Mouse (Mus musculus) midbrain, embryonic 10.5 days (tissue): Measurements from ENCODE around the gene Slc7a1. TPM values are rescaled to one million over a fixed set of nuclear protein-coding genes. Genes with fewer than 3 reads are reported as not detected.

Experiments used
- DNase-seq: peaks from one replicate; pipeline ENCODE4 v3.0.0-alpha.2; 2017; ENCODE audit warnings: low spot score
- H3K27ac ChIP-seq: fragments of 300-500 bp; sonication (generic); replicated peaks from 2 replicates; pipeline ENCODE4 v1.5.1; 2016; ENCODE audit warnings: mild to moderate bottlenecking
- H3K27me3 ChIP-seq: fragments of 300-500 bp; sonication (generic); 2 replicates; pipeline ENCODE4 v1.6.1; 2016; ENCODE audit warnings: low read depth, mild to moderate bottlenecking; ENCODE audit not compliant: poor library complexity, severe bottlenecking
- H3K36me3 ChIP-seq: fragments of 300-500 bp; sonication (generic); 2 replicates; pipeline ENCODE4 v1.6.1; 2016; ENCODE audit warnings: mild to moderate bottlenecking, moderate library complexity
- H3K4me1 ChIP-seq: fragments of 300-500 bp; sonication (generic); 2 replicates; pipeline ENCODE4 v1.6.1; 2016
- H3K4me3 ChIP-seq: fragments of 300-500 bp; sonication (generic); 2 replicates; pipeline ENCODE4 v1.5.1; 2016; ENCODE audit warnings: mild to moderate bottlenecking, moderate library complexity
- H3K9me3 ChIP-seq: fragments of 300-500 bp; sonication (generic); replicated peaks from 2 replicates; pipeline ENCODE4 v1.6.1; 2016; ENCODE audit warnings: mild to moderate bottlenecking
- WGBS: fragments of 180-500 bp; shearing (Covaris S2); methylation state at CpG from one replicate; pipeline ENCODE4 v1.1.7; 2016; 5-methylcytosine and 5-hydroxymethylcytosine counted together
- polyA plus RNA-seq: library from polyadenylated mRNA; unstranded; fragments of >200 nt; fragmentation: Nextera tagmentation; extraction: Ambion mirVana; gene quantifications from 2 replicates; pipeline ENCODE4 v1.2.1, GENCODE M21; 2016

Gene Slc7a1
- polyA plus RNA-seq, 1 experiment from 2014 or later: 12.8 TPM

- Histone ChIP-seq H3K36me3 (peaks cover 18% of the 10 kb centered on the region), H3K4me1 (no peaks in the 10 kb centered on the region), H3K27ac (no peak overlapping the region), H3K9me3 (peaks cover 4% of the 10 kb centered on the region; the same call in 1 of the 2 replicates), H3K4me3 (no peak overlapping the region), H3K27me3 (no peaks in the 10 kb centered on the region)
- no peak for DNase-seq
- WGBS: 93% methylated on average over 18 of the region's 18 CpGs
These were observed 11.3 kb downstream of the Slc7a1 start for GRCm38 (mm10) chr5:148388251-148389006.

- H3K27ac ChIP-seq: no peak overlapping the region
- H3K27me3 ChIP-seq: no peaks in the 10 kb centered on the region
- H3K9me3 ChIP-seq: peaks cover 4% of the 10 kb centered on the region; the same call in 1 of the 2 replicates
- H3K4me3 ChIP-seq: no peak overlapping the region
- no peak for DNase-seq
- H3K36me3 ChIP-seq: peaks cover 15% of the 10 kb centered on the region
- no peaks in the 10 kb centered on the region for H3K4me1 ChIP-seq
- 94% methylated on average over 2 of the region's 2 CpGs for WGBS
These were observed 11.9 kb downstream of the Slc7a1 start for GRCm38 (mm10) chr5:148387820-148388219.

DNA sequence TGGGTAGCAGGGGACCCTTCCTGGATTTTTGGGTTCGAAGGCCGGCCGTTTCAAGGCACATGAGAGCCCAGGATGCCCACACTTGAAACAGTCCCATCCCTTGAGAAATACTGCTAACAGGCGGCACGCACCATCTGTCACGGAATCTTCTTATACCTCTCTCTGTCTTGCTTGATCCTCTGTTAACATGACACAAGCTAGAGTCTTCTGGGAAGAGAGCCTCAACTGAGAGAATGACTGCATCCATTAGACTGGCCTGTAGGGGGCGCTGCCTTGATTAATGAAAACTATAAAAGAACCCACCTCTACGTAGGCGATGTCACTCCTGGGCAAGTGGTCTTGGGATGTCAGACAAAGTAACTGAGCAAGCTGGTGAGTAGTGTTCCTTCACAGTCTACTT, 13.2 kb downstream of the Slc7a1 start:
- Histone ChIP-seq H3K27ac (no peak overlapping the region), H3K36me3 (peaks cover 21% of the 10 kb centered on the region), H3K27me3 (no peaks in the 10 kb centered on the region), H3K9me3 (peaks cover 4% of the 10 kb centered on the region; the same call in 1 of the 2 replicates), H3K4me1 (no peaks in the 10 kb centered on the region), H3K4me3 (no peak overlapping the region)
- 88% methylated on average over 9 of the region's 9 CpGs for WGBS
- no peak for DNase-seq

GRCm38 (mm10) chr5:148384501-148385055, 15.1 kb downstream of the Slc7a1 start:
- 94% methylated on average over 9 of the region's 9 CpGs for WGBS
- no peaks in the 10 kb centered on the region for H3K27me3 ChIP-seq
- peaks cover 4% of the 10 kb centered on the region; the same call in 1 of the 2 replicates for H3K9me3 ChIP-seq
- DNase-seq: no peak
- no peaks in the 10 kb centered on the region for H3K4me1 ChIP-seq
- no peak overlapping the region for H3K27ac ChIP-seq
- no peak overlapping the region for H3K4me3 ChIP-seq
- peaks cover 19% of the 10 kb centered on the region for H3K36me3 ChIP-seq

DNA sequence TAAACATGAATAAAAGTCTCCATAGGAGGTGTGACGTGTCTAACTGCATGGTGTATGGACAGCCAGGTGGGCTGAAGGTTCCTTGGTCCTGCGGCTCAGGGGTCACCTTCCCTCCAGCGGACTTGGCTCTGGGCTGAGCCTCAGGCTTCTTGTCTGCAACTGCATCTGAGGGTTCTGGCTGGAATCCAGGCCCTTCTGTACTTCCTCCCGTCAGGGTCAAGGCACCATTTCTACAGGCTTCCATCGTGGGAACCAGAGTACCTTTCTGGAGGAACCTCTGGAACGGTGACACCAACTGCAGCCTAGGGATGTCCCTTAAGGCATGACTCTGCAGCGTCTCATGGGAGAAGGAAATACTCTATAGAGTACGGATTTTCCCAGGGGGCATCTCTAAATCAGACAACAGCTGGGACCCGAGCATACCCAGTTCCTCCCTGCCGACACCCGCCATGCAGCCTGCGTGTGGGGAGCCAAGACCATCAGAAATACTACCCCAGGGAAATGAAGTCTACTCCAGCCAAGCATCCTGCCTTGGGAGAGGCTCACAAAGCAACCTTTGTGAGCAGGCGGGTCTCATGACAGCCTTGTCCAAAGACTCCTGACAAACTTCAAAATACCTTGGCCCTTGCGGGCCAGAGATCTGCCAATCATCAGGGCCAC, 15.7 kb downstream of the Slc7a1 start:
- 88% methylated on average over 14 of the region's 14 CpGs for WGBS
- DNase-seq: no peak
- no peaks in the 10 kb centered on the region for H3K27me3 ChIP-seq
- H3K9me3 ChIP-seq: peaks cover 4% of the 10 kb centered on the region; the same call in 1 of the 2 replicates
- no peak overlapping the region for H3K27ac ChIP-seq
- H3K4me1 ChIP-seq: no peaks in the 10 kb centered on the region
- no peak overlapping the region for H3K4me3 ChIP-seq
- H3K36me3 ChIP-seq: peaks cover 18% of the 10 kb centered on the region

GRCm38 (mm10) chr5:148381083-148381482, 18.6 kb downstream of the Slc7a1 start:
- H3K4me1 ChIP-seq: no peaks in the 10 kb centered on the region
- peaks cover 14% of the 10 kb centered on the region for H3K36me3 ChIP-seq
- H3K27ac ChIP-seq: no peak overlapping the region
- H3K9me3 ChIP-seq: peaks cover 5% of the 10 kb centered on the region; the same call in 1 of the 2 replicates
- no peak overlapping the region for H3K4me3 ChIP-seq
- 82% methylated on average over 8 of the region's 8 CpGs for whole genome bisulfite sequencing
- no peak for DNase-seq
- no peaks in the 10 kb centered on the region for H3K27me3 ChIP-seq

- Histone ChIP-seq H3K27me3 (no peaks in the 10 kb centered on the region), H3K9me3 (peaks cover 6% of the 10 kb centered on the region; the same call in 1 of the 2 replicates), H3K4me1 (no peaks in the 10 kb centered on the region), H3K4me3 (no peak overlapping the region), H3K27ac (no peak overlapping the region), H3K36me3 (peaks cover 19% of the 10 kb centered on the region)
- 99% methylated on average over 6 of the region's 6 CpGs for WGBS
- no peak for DNase-seq
These were observed 19.5 kb downstream of the Slc7a1 start for GRCm38 (mm10) chr5:148380246-148380504.

DNA sequence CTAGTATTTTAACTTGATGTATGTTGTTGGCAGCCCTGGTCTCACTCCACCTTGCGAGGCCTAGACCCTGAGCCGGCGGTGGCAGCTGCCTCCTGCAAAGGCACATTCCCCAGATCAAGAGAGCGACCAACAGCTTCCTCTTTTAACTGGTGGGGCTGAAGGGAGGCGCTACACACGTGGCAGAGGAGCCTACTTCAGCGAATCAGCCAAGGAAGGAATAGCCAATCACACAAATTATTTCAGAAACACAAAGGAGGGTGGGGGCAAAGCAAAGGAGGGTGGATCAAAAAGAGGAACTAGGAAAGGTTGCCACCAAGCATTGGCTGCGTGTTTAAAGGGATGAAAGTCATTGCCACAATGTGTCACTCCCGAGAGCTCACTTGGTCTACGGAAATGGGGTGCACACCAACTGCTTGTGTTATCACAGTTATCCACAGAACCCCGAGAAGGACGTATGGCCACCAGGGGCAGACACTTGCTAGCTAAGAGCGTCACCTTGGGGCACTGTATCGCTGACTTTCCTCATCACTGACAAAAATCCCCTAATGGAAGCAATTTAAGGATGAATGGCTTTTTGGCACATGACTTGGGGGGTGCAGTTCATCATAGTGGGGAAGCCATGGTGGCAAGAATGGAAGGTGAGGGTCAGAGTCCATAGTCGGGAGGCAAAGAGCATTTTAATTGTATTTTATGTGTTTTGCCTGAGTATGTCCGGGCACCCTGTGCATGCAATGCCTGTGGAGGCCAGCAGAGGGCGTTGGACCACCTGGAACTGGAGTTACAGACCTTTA, 20.1 kb downstream of the Slc7a1 start:
- no peak for DNase-seq
- Histone ChIP-seq H3K4me3 (no peak overlapping the region), H3K36me3 (peaks cover 19% of the 10 kb centered on the region), H3K27me3 (no peaks in the 10 kb centered on the region), H3K9me3 (peaks cover 6% of the 10 kb centered on the region; the same call in 1 of the 2 replicates), H3K4me1 (no peaks in the 10 kb centered on the region), H3K27ac (no peak overlapping the region)
- 89% methylated on average over 17 of the region's 17 CpGs for WGBS

DNA sequence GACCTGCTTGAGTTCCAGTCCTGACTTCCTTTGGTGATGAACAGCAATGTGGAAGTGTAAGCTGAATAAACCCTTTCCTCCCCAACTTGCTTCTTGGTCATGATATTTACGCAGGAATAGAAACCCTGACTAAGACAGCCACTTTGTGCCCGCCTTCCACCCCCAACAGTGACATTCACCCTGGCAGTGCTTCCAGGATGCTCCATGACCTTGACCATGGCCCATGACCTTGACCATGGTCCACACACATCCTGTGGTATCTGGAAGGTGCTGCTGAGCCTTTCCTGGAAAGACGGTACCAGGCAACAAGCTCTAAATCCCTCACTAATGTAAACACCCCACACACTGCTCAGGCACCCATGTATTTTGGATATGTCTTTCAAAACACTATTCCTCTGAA, 21.0 kb downstream of the Slc7a1 start:
- no peak overlapping the region for H3K4me3 ChIP-seq
- 87% methylated on average over 3 of the region's 3 CpGs for WGBS
- no peaks in the 10 kb centered on the region for H3K27me3 ChIP-seq
- H3K36me3 ChIP-seq: peaks cover 19% of the 10 kb centered on the region
- DNase-seq: no peak
- no peaks in the 10 kb centered on the region for H3K4me1 ChIP-seq
- no peak overlapping the region for H3K27ac ChIP-seq
- H3K9me3 ChIP-seq: peaks cover 6% of the 10 kb centered on the region; the same call in 1 of the 2 replicates

- Histone ChIP-seq H3K4me1 (no peaks in the 10 kb centered on the region), H3K4me3 (no peak overlapping the region), H3K36me3 (peaks cover 19% of the 10 kb centered on the region), H3K27ac (no peak overlapping the region), H3K27me3 (no peaks in the 10 kb centered on the region), H3K9me3 (peaks cover 6% of the 10 kb centered on the region; the same call in 1 of the 2 replicates)
- no peak for DNase-seq
- WGBS: 84% methylated on average over 4 of the region's 4 CpGs
These were observed 21.5 kb downstream of the Slc7a1 start for GRCm38 (mm10) chr5:148378232-148378508.

- Histone ChIP-seq H3K4me1 (no peaks in the 10 kb centered on the region), H3K27ac (no peak overlapping the region), H3K36me3 (peaks cover 19% of the 10 kb centered on the region), H3K27me3 (no peaks in the 10 kb centered on the region), H3K9me3 (peaks cover 6% of the 10 kb centered on the region; the same call in 1 of the 2 replicates), H3K4me3 (no peak overlapping the region)
- 94% methylated on average over 17 of the region's 17 CpGs for WGBS
- DNase-seq: no peak
These were observed 22.1 kb downstream of the Slc7a1 start for GRCm38 (mm10) chr5:148377439-148378231.

DNA sequence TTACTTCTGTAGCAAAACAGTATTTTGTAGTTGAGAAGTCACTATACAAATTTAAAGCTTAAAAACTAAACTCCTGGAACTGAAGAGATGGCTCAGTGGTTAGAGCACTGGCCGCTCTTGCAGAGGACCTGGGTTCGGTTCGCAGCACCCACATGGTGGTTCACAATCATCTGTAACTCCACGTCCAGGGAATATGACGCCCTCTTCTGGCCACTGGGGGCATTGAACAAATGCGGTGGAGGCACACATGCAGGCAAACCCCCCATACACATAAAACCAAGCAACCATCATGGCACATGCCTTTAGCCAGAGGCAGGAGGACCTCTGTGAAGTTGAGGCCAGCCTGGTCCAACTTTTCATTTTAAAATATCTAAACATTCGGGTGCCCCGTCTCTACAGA, 23.3 kb downstream of the Slc7a1 start:
- 94% methylated on average over 8 of the region's 8 CpGs for WGBS
- H3K27ac ChIP-seq: no peak overlapping the region
- H3K27me3 ChIP-seq: no peaks in the 10 kb centered on the region
- no peak for DNase-seq
- peaks cover 7% of the 10 kb centered on the region; the same call in 1 of the 2 replicates for H3K9me3 ChIP-seq
- H3K4me1 ChIP-seq: no peaks in the 10 kb centered on the region
- H3K4me3 ChIP-seq: no peak overlapping the region
- peaks cover 18% of the 10 kb centered on the region for H3K36me3 ChIP-seq
